Mouse (Mus musculus): Measurements from ENCODE around the gene Riok1. TPM values are rescaled to one million over a fixed set of nuclear protein-coding genes. Genes with fewer than 3 reads are reported as not detected.
A peak's percentile ranks its signal among the peaks of the same experiment; 100 is the strongest.

Gene Riok1
- polyA plus RNA-seq, 1 experiment from 2014 or later, result 55.4 TPM

DNA sequence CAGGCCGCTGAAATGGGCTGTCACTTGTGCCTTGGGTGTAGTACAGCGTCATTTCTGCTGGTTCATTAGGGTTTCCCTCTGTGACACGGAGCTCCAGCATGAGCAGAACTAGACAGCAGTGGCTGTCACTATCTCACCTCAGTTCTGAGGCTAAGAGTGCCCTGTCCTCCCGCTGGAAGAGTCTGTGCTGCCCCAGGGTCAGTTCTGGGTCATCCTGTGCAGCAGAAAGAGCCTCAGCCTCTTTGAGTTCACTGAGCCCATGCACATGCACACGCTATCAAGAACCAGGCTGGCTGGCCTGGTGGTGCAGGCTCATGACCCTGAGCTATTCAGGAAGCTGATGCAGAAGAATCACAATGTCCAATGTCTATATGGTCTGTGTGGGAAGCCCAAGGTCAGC lies 37.6 kb downstream of the Riok1 start:
- H3K4me2 ChIP-seq (replicated peaks; ENCODE audit: low read depth, low read length), result no peak overlapping the region
- 0 out of 2 replicates have a peak, but pooled peaks have one; percentile 19 for ATAC-seq (ENCODE audit: insufficient number of reproducible peaks, insufficient read depth, low FRiP score, low read depth)
- H3K36me3 ChIP-seq (ENCODE audit: control insufficient read depth, insufficient read depth, low read length), result no peaks in the 10 kb centered on the region
- no peak overlapping the region for H3K27ac ChIP-seq (ENCODE audit: low read length)
- 0 out of 2 replicates have a peak, but pooled peaks cover 5% of the 10 kb centered on the region for H3K4me1 ChIP-seq (ENCODE audit: control insufficient read depth, insufficient read depth, low read length)
- H3K9ac ChIP-seq (replicated peaks; ENCODE audit: low read depth, low read length), result no peak overlapping the region
- no peaks in the 10 kb centered on the region for H3K9me3 ChIP-seq (ENCODE audit: control insufficient read depth, low read depth, low read length)
- 15% methylated on average over 5 of the region's 5 CpGs for WGBS
- H3K4me3 ChIP-seq (ENCODE audit: low read depth, low read length), result no peak overlapping the region
- H3K27me3 ChIP-seq (ENCODE audit: control insufficient read depth, insufficient read depth, low read length), result no peaks in the 10 kb centered on the region

DNA sequence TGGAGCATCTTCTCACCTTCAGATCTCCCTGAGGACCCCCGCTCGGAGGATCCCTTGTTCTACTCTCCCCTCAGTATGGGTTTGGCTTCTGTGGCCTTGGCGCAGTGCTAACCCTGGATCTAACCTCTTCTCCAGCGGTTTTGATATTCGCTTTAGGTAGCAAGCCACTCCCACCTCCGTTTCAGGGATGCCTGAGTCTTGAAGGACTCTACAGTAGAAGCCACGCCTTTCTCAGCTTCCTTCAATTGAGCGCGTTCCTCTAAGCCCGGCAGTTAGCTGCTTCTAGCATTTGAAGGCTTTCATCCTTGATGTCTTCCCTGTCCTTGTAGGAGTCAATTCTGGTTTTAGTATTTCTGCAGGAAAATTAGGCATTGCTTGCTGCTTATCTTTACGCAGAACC lies 40.3 kb downstream of the Riok1 start:
- Histone ChIP-seq H3K4me3 (ENCODE audit: low read depth, low read length) (no peak overlapping the region), H3K27me3 (ENCODE audit: control insufficient read depth, insufficient read depth, low read length) (no peaks in the 10 kb centered on the region), H3K36me3 (ENCODE audit: control insufficient read depth, insufficient read depth, low read length) (no peaks in the 10 kb centered on the region), H3K9ac (replicated peaks; ENCODE audit: low read depth, low read length) (no peak overlapping the region), H3K4me2 (replicated peaks; ENCODE audit: low read depth, low read length) (no peak overlapping the region), H3K27ac (ENCODE audit: low read length) (no peak overlapping the region), H3K4me1 (ENCODE audit: control insufficient read depth, insufficient read depth, low read length) (0 out of 2 replicates have a peak, but pooled peaks cover 5% of the 10 kb centered on the region), H3K9me3 (ENCODE audit: control insufficient read depth, low read depth, low read length) (no peaks in the 10 kb centered on the region)
- ATAC-seq (ENCODE audit: insufficient number of reproducible peaks, insufficient read depth, low FRiP score, low read depth), result no peak
- 17% methylated on average over 11 of the region's 11 CpGs for WGBS

DNA sequence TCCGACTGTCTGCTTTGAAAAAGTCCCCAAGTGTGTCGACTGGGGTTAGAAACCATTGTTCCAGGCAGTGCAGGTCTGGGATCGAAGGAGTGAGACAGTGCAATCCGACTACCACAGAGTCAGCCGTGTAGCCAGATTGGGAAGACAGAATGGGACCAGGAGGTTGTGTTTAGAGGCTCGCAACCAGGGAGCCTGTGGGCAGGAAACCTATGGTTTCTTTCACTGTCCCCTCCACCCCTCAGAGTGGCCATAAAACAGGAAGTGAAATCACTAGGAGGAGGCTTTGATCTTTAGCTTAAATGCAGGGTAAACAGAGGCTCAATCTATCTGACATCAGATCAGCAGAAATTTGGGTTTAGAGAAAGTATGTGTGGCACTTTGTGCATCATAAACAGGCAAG lies 42.0 kb downstream of the Riok1 start:
- H3K4me2 ChIP-seq (replicated peaks; ENCODE audit: low read depth, low read length), result no peak overlapping the region
- H3K27ac ChIP-seq (ENCODE audit: low read length), result no peak overlapping the region
- H3K27me3 ChIP-seq (ENCODE audit: control insufficient read depth, insufficient read depth, low read length), result no peaks in the 10 kb centered on the region
- H3K9ac ChIP-seq (replicated peaks; ENCODE audit: low read depth, low read length), result no peak overlapping the region
- H3K4me3 ChIP-seq (ENCODE audit: low read depth, low read length), result no peak overlapping the region
- H3K9me3 ChIP-seq (ENCODE audit: control insufficient read depth, low read depth, low read length), result no peaks in the 10 kb centered on the region
- H3K4me1 ChIP-seq (ENCODE audit: control insufficient read depth, insufficient read depth, low read length), result 0 out of 2 replicates have a peak, but pooled peaks cover 3% of the 10 kb centered on the region
- WGBS, result 55% methylated on average over 6 of the region's 6 CpGs
- H3K36me3 ChIP-seq (ENCODE audit: control insufficient read depth, insufficient read depth, low read length), result no peaks in the 10 kb centered on the region
- no peak for ATAC-seq (ENCODE audit: insufficient number of reproducible peaks, insufficient read depth, low FRiP score, low read depth)

DNA sequence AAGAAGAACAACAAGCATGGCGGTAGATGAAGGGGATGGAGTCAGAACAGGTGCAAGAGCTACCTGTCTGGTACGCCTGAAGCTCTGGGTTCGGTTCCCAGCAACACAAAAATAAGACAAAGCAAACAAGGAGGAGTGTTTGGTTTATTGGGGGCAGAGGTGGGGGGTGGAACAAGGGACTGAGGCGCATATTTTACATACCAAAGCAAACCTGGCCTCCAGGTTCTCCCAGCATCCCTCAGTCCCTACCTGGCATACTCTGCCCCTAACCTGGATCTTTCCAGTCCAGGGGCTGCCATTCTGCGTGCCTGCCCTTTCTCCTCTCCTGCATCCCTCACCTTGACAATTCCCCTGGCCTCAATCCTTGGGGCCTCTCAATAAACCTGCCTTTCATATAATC lies 42.6 kb downstream of the Riok1 start:
- no peak overlapping the region for H3K27ac ChIP-seq (ENCODE audit: low read length)
- no peak overlapping the region for H3K9ac ChIP-seq (replicated peaks; ENCODE audit: low read depth, low read length)
- H3K4me2 ChIP-seq (replicated peaks; ENCODE audit: low read depth, low read length), result no peak overlapping the region
- no peaks in the 10 kb centered on the region for H3K27me3 ChIP-seq (ENCODE audit: control insufficient read depth, insufficient read depth, low read length)
- H3K4me3 ChIP-seq (ENCODE audit: low read depth, low read length), result no peak overlapping the region
- H3K4me1 ChIP-seq (ENCODE audit: control insufficient read depth, insufficient read depth, low read length), result no peaks in the 10 kb centered on the region
- H3K36me3 ChIP-seq (ENCODE audit: control insufficient read depth, insufficient read depth, low read length), result no peaks in the 10 kb centered on the region
- WGBS, result 59% methylated on average over 5 of the region's 5 CpGs
- no peak for ATAC-seq (ENCODE audit: insufficient number of reproducible peaks, insufficient read depth, low FRiP score, low read depth)
- no peaks in the 10 kb centered on the region for H3K9me3 ChIP-seq (ENCODE audit: control insufficient read depth, low read depth, low read length)

DNA sequence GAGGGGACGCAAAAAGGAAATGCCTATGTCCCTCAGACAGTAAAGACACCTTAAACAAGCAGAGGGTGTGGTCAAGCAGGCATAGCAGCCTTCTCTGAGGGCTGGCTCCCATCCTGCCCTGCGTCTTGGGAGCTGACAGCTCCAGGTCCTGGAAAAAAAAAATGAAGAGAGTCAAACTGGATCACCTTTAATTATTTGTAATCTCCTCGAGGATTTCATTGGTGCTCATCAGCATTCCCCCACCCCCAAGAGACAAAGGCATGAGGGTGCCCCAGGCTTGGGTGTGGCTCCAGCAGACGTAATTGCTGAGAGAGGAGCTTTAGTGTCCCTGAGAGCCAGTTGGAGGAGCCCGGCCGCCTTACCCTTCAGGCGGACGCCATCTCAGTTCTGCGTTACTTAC lies 43.2 kb downstream of the Riok1 start:
- H3K4me3 ChIP-seq (ENCODE audit: low read depth, low read length), result no peak overlapping the region
- 46% methylated on average over 9 of the region's 9 CpGs for WGBS
- ATAC-seq (ENCODE audit: insufficient number of reproducible peaks, insufficient read depth, low FRiP score, low read depth), result no peak
- H3K27ac ChIP-seq (ENCODE audit: low read length), result no peak overlapping the region
- no peaks in the 10 kb centered on the region for H3K36me3 ChIP-seq (ENCODE audit: control insufficient read depth, insufficient read depth, low read length)
- no peak overlapping the region for H3K9ac ChIP-seq (replicated peaks; ENCODE audit: low read depth, low read length)
- no peaks in the 10 kb centered on the region for H3K9me3 ChIP-seq (ENCODE audit: control insufficient read depth, low read depth, low read length)
- no peaks in the 10 kb centered on the region for H3K4me1 ChIP-seq (ENCODE audit: control insufficient read depth, insufficient read depth, low read length)
- no peaks in the 10 kb centered on the region for H3K27me3 ChIP-seq (ENCODE audit: control insufficient read depth, insufficient read depth, low read length)
- H3K4me2 ChIP-seq (replicated peaks; ENCODE audit: low read depth, low read length), result no peak overlapping the region

DNA sequence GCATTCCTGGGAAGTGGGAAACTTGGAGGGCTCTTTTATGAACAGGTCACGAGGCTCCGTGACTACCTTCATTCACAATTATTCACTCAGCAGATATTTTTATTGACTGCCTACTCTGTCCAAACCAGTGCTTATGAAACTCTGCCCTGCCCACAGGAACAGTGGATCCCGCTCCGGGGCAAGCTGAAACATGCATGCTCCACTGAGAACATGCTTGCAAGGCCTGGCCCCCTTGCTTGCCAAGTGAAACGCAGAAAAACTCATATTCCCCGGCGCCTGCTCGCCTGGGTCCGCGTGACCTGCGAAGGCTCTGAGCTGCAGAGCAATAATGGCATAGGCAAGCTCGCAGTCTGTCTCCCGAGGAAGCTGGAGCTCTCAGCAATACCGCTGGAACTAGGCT lies 43.9 kb downstream of the Riok1 start:
- Histone ChIP-seq H3K4me1 (ENCODE audit: control insufficient read depth, insufficient read depth, low read length) (no peaks in the 10 kb centered on the region), H3K27ac (ENCODE audit: low read length) (no peak overlapping the region), H3K4me2 (replicated peaks; ENCODE audit: low read depth, low read length) (no peak overlapping the region), H3K36me3 (ENCODE audit: control insufficient read depth, insufficient read depth, low read length) (no peaks in the 10 kb centered on the region), H3K9me3 (ENCODE audit: control insufficient read depth, low read depth, low read length) (no peaks in the 10 kb centered on the region), H3K4me3 (ENCODE audit: low read depth, low read length) (no peak overlapping the region), H3K9ac (replicated peaks; ENCODE audit: low read depth, low read length) (no peak overlapping the region), H3K27me3 (ENCODE audit: control insufficient read depth, insufficient read depth, low read length) (no peaks in the 10 kb centered on the region)
- WGBS, result 80% methylated on average over 14 of the region's 14 CpGs
- no peak for ATAC-seq (ENCODE audit: insufficient number of reproducible peaks, insufficient read depth, low FRiP score, low read depth)

DNA sequence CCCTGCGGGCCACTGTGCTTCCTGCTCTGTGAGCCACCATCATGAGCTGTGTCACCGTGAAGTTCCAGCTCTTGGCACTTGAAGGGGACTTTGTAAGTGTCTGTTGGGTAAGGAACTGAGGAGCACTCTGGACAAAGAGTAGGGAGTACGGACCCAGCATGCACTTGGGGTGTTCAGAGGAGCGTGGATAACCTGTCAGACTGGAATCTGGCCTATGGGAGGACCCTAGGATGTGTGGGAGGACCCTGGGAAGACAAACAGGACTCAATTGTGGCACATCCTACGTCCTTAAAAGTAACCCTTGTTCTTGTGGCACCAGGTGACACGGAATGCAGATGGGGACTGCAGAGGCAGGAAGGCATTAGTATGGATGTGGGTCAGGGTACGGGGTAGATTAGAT lies 44.4 kb downstream of the Riok1 start:
- ATAC-seq (ENCODE audit: insufficient number of reproducible peaks, insufficient read depth, low FRiP score, low read depth), result no peak
- H3K4me2 ChIP-seq (replicated peaks; ENCODE audit: low read depth, low read length), result no peak overlapping the region

DNA sequence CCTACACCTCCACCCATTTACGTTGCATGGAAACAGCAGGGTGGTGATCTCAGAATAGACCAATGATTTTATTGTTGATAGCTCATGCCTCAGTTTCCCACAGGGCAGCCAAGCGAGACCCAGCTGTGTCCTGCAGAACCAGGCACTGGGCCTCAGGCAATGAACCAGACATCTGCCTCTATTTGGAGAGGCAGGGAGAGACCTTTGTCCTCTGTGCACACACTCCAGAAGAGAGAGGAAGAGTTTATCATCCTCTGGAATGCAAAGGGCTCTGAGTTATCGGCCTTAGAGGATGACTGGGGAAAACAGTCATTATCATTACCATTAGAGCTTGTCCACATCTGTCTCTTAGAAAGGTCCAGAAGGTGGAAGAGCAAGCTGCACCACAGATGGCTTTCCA lies 49.9 kb downstream of the Riok1 start:
- no peak for ATAC-seq (ENCODE audit: insufficient number of reproducible peaks, insufficient read depth, low FRiP score, low read depth)
- no peak overlapping the region for H3K27ac ChIP-seq (ENCODE audit: low read length)
- no peak overlapping the region for H3K9ac ChIP-seq (replicated peaks; ENCODE audit: low read depth, low read length)
- H3K4me3 ChIP-seq (ENCODE audit: low read depth, low read length), result no peak overlapping the region
- WGBS, result 37% methylated on average over 3 of the region's 3 CpGs
- no peaks in the 10 kb centered on the region for H3K9me3 ChIP-seq (ENCODE audit: control insufficient read depth, low read depth, low read length)
- H3K36me3 ChIP-seq (ENCODE audit: control insufficient read depth, insufficient read depth, low read length), result no peaks in the 10 kb centered on the region
- no peak overlapping the region for H3K4me2 ChIP-seq (replicated peaks; ENCODE audit: low read depth, low read length)
- no peaks in the 10 kb centered on the region for H3K27me3 ChIP-seq (ENCODE audit: control insufficient read depth, insufficient read depth, low read length)
- H3K4me1 ChIP-seq (ENCODE audit: control insufficient read depth, insufficient read depth, low read length), result 0 out of 2 replicates have a peak, but pooled peaks cover 2% of the 10 kb centered on the region

More for the DNA sequence above, 44.4 kb downstream of the Riok1 start:
- H3K27ac ChIP-seq (ENCODE audit: low read length), result no peak overlapping the region
- H3K27me3 ChIP-seq (ENCODE audit: control insufficient read depth, insufficient read depth, low read length), result no peaks in the 10 kb centered on the region
- no peaks in the 10 kb centered on the region for H3K9me3 ChIP-seq (ENCODE audit: control insufficient read depth, low read depth, low read length)
- no peak overlapping the region for H3K9ac ChIP-seq (replicated peaks; ENCODE audit: low read depth, low read length)
- H3K4me1 ChIP-seq (ENCODE audit: control insufficient read depth, insufficient read depth, low read length), result no peaks in the 10 kb centered on the region
- WGBS, result 76% methylated on average over 7 of the region's 7 CpGs
- H3K36me3 ChIP-seq (ENCODE audit: control insufficient read depth, insufficient read depth, low read length), result no peaks in the 10 kb centered on the region
- H3K4me3 ChIP-seq (ENCODE audit: low read depth, low read length), result no peak overlapping the region

DNA sequence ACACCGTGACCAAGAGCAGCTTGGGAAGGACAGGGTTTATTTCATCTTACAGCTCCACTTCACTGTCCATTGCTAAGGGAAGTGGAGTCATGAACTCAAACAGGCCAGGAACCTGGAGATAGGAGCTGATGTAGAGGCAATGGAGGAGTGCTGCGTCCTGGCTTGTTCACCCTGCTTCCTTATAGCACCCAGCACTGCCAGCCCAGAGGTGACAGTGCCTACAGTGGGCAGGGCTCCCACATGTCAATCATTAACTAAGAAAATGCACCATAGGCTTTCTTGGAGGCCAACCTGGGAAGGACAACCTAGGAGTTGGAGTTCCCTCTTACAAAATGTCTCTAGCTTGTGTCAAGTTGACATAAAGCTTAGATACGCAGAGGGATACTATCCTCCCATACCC lies 51.2 kb downstream of the Riok1 start:
- WGBS, result 52% methylated on average over 3 of the region's 3 CpGs
- H3K4me1 ChIP-seq (ENCODE audit: control insufficient read depth, insufficient read depth, low read length), result 0 out of 2 replicates have a peak, but pooled peaks cover 2% of the 10 kb centered on the region
- H3K4me3 ChIP-seq (ENCODE audit: low read depth, low read length), result no peak overlapping the region
- no peaks in the 10 kb centered on the region for H3K27me3 ChIP-seq (ENCODE audit: control insufficient read depth, insufficient read depth, low read length)
- no peaks in the 10 kb centered on the region for H3K36me3 ChIP-seq (ENCODE audit: control insufficient read depth, insufficient read depth, low read length)
- H3K27ac ChIP-seq (ENCODE audit: low read length), result no peak overlapping the region
- ATAC-seq (ENCODE audit: insufficient number of reproducible peaks, insufficient read depth, low FRiP score, low read depth), result peak; percentile 50; the same call in 1 of the 2 replicates
- no peak overlapping the region for H3K4me2 ChIP-seq (replicated peaks; ENCODE audit: low read depth, low read length)
- H3K9ac ChIP-seq (replicated peaks; ENCODE audit: low read depth, low read length), result no peak overlapping the region
- no peaks in the 10 kb centered on the region for H3K9me3 ChIP-seq (ENCODE audit: control insufficient read depth, low read depth, low read length)

Measured in stomach, embryonic 14.5 days (tissue).